Mouse (Mus musculus) spleen, adult 2 months (tissue): ENCODE measurements around the gene Brox.

Experiments used
- CTCF ChIP-seq: fragments of 200-500 bp; IDR thresholded peaks from 2 replicates; pipeline ENCODE4 v1.5.1; 2011; ENCODE audit warnings: mild to moderate bottlenecking, inconsistent platforms; ENCODE audit not compliant: insufficient read depth, insufficient read length, insufficient replicate concordance; ENCODE audit errors: extremely low read depth
- POLR2A ChIP-seq: fragments of 200-500 bp; IDR thresholded peaks from 2 replicates; pipeline ENCODE4 v1.6.1; 2011; ENCODE audit warnings: low read depth, low read length, inconsistent platforms

DNA sequence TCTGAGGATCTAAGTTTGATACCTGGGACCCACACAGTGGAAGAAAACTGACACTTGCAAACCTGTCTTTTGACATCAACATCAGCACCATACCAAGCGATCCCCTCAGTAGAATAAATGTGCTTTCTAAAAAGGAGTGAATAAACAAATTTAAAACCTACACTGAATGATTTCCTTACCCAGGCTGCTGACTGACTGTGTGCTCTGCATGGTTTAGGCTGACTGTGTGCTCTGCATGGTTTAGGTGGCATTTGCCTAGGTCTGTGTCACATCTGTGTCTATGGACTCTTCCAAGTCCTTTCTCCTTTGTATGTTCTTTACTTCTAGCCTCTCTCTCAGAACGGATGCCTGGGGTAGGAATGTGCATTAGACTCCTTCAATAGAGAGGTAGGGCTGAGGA lies 45.3 kb downstream of the Brox start:
- TF ChIP-seq CTCF, result no peak
- TF ChIP-seq POLR2A, result no peak
